Comparison of ENCODE assay signal across 18 mouse cellular contexts in the genomic region with DNA sequence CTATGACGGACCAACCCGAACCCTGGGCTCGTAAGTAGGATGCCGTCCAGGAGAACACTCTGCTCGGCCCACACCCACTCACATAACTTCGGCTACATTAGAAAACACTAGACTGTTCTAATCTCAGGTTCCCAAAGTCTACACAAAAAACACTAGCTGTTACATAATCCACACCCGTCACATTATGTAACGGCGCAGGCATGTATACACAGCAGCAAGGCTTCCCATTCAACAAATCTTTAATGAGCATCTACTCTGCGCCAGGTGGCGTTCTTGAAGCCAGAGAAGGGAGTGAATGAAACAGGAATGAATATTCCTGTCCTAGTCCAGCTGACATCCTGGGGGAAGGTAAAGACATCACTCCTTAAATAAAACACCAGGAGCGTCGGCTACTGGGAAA. TPM values are rescaled to one million over a fixed set of nuclear protein-coding genes. Genes with fewer than 3 reads are reported as not detected.
A peak's percentile ranks its signal among the peaks of the same experiment; 100 is the strongest.
DNase-seq lines count a peak whose midpoint lies in the region; ATAC-seq and TF ChIP-seq lines count a peak whose summit lies in the region.
"Had no signal": no experiment of that assay in that cellular context is flagged by ENCODE, and none has a peak within 500 bp of the region (broad histone marks: within the 10 kb centered on the region; RNA-seq: fewer than 3 reads in every experiment).

No protein-coding gene starts in this region.

- TF ChIP-seq POLR2A in spleen, adult 2 months (IDR thresholded peaks at IDR 0.05; ENCODE audit: low read depth, low read length): no peak

- no peak overlapping the region for H3K4me3 ChIP-seq in limb, embryonic 12.5 days (replicated peaks)
- no peak overlapping the region for H3K4me3 ChIP-seq in limb, embryonic 10.5 days
- no peak overlapping the region for H3K4me3 ChIP-seq in spleen, adult 2 months (ENCODE audit: extremely low read depth, insufficient read depth, insufficient read length)
- H3K4me3 ChIP-seq: embryonic facial prominence, embryonic 10.5 days; forebrain, embryonic 15.5 days; heart, adult 2 months; hindbrain, embryonic 10.5 days; neural tube, embryonic 12.5 days had no signal

- H3K27ac ChIP-seq in limb, embryonic 12.5 days: peak overlapping the region; percentile 45; the same call in 1 of the 2 replicates
- no peak overlapping the region for H3K27ac ChIP-seq in limb, embryonic 10.5 days
- peak overlapping the region; percentile 66 for H3K27ac ChIP-seq in spleen, adult 2 months (ENCODE audit: insufficient read depth, low read length)
- H3K27ac ChIP-seq: embryonic facial prominence, embryonic 10.5 days; forebrain, embryonic 15.5 days; heart, adult 2 months; hindbrain, embryonic 10.5 days; neural tube, embryonic 12.5 days had no signal

- H3K9ac ChIP-seq in limb, embryonic 12.5 days (replicated peaks): no peak overlapping the region
- H3K9ac ChIP-seq: forebrain, embryonic 15.5 days; neural tube, embryonic 12.5 days had no signal

- no peak for ATAC-seq in limb, embryonic 12.5 days (ENCODE audit: insufficient number of reproducible peaks, insufficient read depth, low FRiP score, low TSS enrichment, low read depth)
- ATAC-seq: forebrain, embryonic 15.5 days had no signal

- no peak for TF ChIP-seq CTCF in spleen, adult 2 months (IDR thresholded peaks at IDR 0.05; ENCODE audit: extremely low read depth, insufficient read depth, insufficient read length, insufficient replicate concordance)

- peaks cover 28% of the 10 kb centered on the region for H3K4me1 ChIP-seq in limb, embryonic 12.5 days (replicated peaks)
- H3K4me1 ChIP-seq in limb, embryonic 10.5 days: peaks cover 42% of the 10 kb centered on the region
- peaks cover 20% of the 10 kb centered on the region; the same call in 1 of the 2 replicates for H3K4me1 ChIP-seq in spleen, adult 2 months (ENCODE audit: control insufficient read depth, insufficient read depth, insufficient read length)

- intact Hi-C loops in left cerebral cortex, postnatal 25 days (cut with DNase I): no loop called here

- H3K4me2 ChIP-seq in limb, embryonic 12.5 days: no peak overlapping the region
- H3K4me2 ChIP-seq: forebrain, embryonic 15.5 days had no signal

- peaks cover 6% of the 10 kb centered on the region for H3K9me3 ChIP-seq in limb, embryonic 12.5 days
- H3K9me3 ChIP-seq in limb, embryonic 10.5 days (replicated peaks): no peaks in the 10 kb centered on the region
- H3K9me3 ChIP-seq: forebrain, embryonic 15.5 days had no signal

- peaks cover 13% of the 10 kb centered on the region for H3K36me3 ChIP-seq in limb, embryonic 12.5 days
- H3K36me3 ChIP-seq in limb, embryonic 10.5 days: peaks cover 24% of the 10 kb centered on the region
- H3K36me3 ChIP-seq in spleen, adult 2 months (ENCODE audit: control insufficient read depth, insufficient read depth, low read length): peaks cover 7% of the 10 kb centered on the region
- H3K36me3 ChIP-seq: forebrain, embryonic 15.5 days; G1E had no signal

- no peak for DNase-seq in limb, embryonic 10.5 days (ENCODE audit: low spot score)
- DNase-seq in spleen, adult 2 months (ENCODE audit: low read depth in 1 of 2, low spot score in 2 of 2): no peak
- no peak for DNase-seq in spleen, postnatal 14 days (ENCODE audit: low spot score in 2 of 2)
- DNase-seq in left cerebral cortex, postnatal 25 days (ENCODE audit: low spot score in 2 of 2): peak; percentile 70 to 90
- no peak for DNase-seq in thymus, postnatal 0 days (ENCODE audit: low spot score)
- DNase-seq in kidney, postnatal 14 days: no peak
- DNase-seq: cerebellum, adult 11-12 months; cerebellum, postnatal 25 days; gastrocnemius, postnatal 14 days; heart, adult 2 months; kidney, adult 9 months; lung, postnatal 14 days had no signal

- no peaks in the 10 kb centered on the region for H3K27me3 ChIP-seq in limb, embryonic 12.5 days
- H3K27me3 ChIP-seq in limb, embryonic 10.5 days (ENCODE audit: low read depth, poor library complexity, severe bottlenecking): no peaks in the 10 kb centered on the region; the same call in 1 of the 2 replicates
- no peaks in the 10 kb centered on the region for H3K27me3 ChIP-seq in spleen, adult 2 months (ENCODE audit: control insufficient read depth, insufficient read depth, low read length)
- H3K27me3 ChIP-seq: forebrain, embryonic 15.5 days; neural tube, embryonic 12.5 days had no signal

- 75% methylated on average over 13 of the region's 13 CpGs for WGBS in limb, embryonic 12.5 days
- 80% methylated on average over 13 of the region's 13 CpGs for WGBS in limb, embryonic 10.5 days
- WGBS in spleen, adult 2 months: 89% methylated on average over 13 of the region's 13 CpGs

RNA-seq across cellular contexts. Expression of gene Prex1, which starts 12.9 kb away (rescaled TPM):
- polyA plus RNA-seq in limb, embryonic 12.5 days (2016; fragmentation: Nextera tagmentation; extraction: Ambion mirVana): 26.5 and 29.5 TPM in 2 replicates
- 24.6 and 26.2 TPM in 2 replicates for polyA plus RNA-seq in limb, embryonic 10.5 days (2016; fragmentation: Nextera tagmentation; extraction: Ambion mirVana)
- 123 and 154 TPM in 2 replicates for polyA plus RNA-seq in spleen, adult 2 months (2012; rRNA removed)
- total RNA-seq in left cerebral cortex, postnatal 25 days (2021): 100 to 1,000 TPM; 115 to 120 TPM
- polyA plus RNA-seq in thymus, postnatal 0 days (2015; fragmentation: Nextera tagmentation; extraction: Ambion mirVana): 41.9 and 49.8 TPM in 2 replicates

Comparison
In these comparisons a context has a peak if more than half of its experiments do, and no peak if none do; other contexts are left out.
1. DNase-seq: peak in left cerebral cortex, postnatal 25 days (2 of 2); none in limb, embryonic 10.5 days (single experiment), spleen, adult 2 months (0 of 2), spleen, postnatal 14 days (0 of 2), thymus, postnatal 0 days (single experiment) and kidney, postnatal 14 days (single experiment).